Mouse (Mus musculus) hindbrain, postnatal 0 days (tissue): Measurements from ENCODE around the gene Mosmo. TPM values are rescaled to one million over a fixed set of nuclear protein-coding genes. Genes with fewer than 3 reads are reported as not detected.
A peak's percentile ranks its signal among the peaks of the same experiment; 100 is the strongest.

Experiments
- ATAC-seq: fragments of 200-750 bp; cut with Nextera tagmentation; 2 replicates; pipeline ENCODE4 v1.8.0; 2017; ENCODE audit warnings: mild to moderate bottlenecking, moderate TSS enrichment, moderate library complexity
- DNase-seq: peaks from one replicate; pipeline ENCODE4 v3.0.0-alpha.2; 2015; ENCODE audit warnings: low spot score
- H3K27ac ChIP-seq: fragments of 300-500 bp; sonication (generic); 2 replicates; pipeline ENCODE4 v1.5.1; 2014; ENCODE audit warnings: mild to moderate bottlenecking
- H3K27me3 ChIP-seq: fragments of 300-500 bp; sonication (generic); 2 replicates; pipeline ENCODE4 v1.6.1; 2014; ENCODE audit warnings: low read length, mixed read lengths; ENCODE audit not compliant: insufficient read depth
- H3K36me3 ChIP-seq: fragments of 300-500 bp; sonication (generic); 2 replicates; pipeline ENCODE4 v1.6.1; 2014; ENCODE audit warnings: low read length, mixed read lengths; ENCODE audit not compliant: insufficient read depth
- H3K4me1 ChIP-seq: fragments of 300-500 bp; sonication (generic); 2 replicates; pipeline ENCODE4 v1.6.1; 2014; ENCODE audit warnings: antibody characterized with exemption, low read length, mixed read lengths; ENCODE audit not compliant: insufficient read depth
- H3K4me2 ChIP-seq: fragments of 300-500 bp; sonication (generic); 2 replicates; pipeline ENCODE4 v1.6.1; 2014; ENCODE audit warnings: low read depth, mild to moderate bottlenecking, low read length, moderate library complexity, mixed read lengths
- H3K4me3 ChIP-seq: fragments of 300-500 bp; sonication (generic); 2 replicates; pipeline ENCODE4 v1.5.1; 2014; ENCODE audit warnings: low read length
- H3K9ac ChIP-seq: fragments of 300-500 bp; sonication (generic); replicated peaks from 2 replicates; pipeline ENCODE4 v1.6.1; 2014; ENCODE audit warnings: mild to moderate bottlenecking, low read length, moderate library complexity, mixed read lengths
- H3K9me3 ChIP-seq: fragments of 300-500 bp; sonication (generic); 2 replicates; pipeline ENCODE4 v1.6.1; 2016; ENCODE audit warnings: low read length, mixed read lengths
- CTCF ChIP-seq: IDR thresholded peaks from 2 replicates; pipeline ENCODE4 v1.5.1; 2016; ENCODE audit warnings: antibody characterized with exemption, control low read depth, low read depth
- WGBS: fragments of 180-500 bp; shearing (Covaris S2); extraction: QIAGEN DNeasy Blood & Tissue Kit; methylation state at CpG from one replicate; pipeline ENCODE4 v1.1.7; 2014; 5-methylcytosine and 5-hydroxymethylcytosine counted together
- polyA plus RNA-seq: library from polyadenylated mRNA; unstranded; fragments of >200 nt; fragmentation: Nextera tagmentation; extraction: Ambion mirVana; gene quantifications from 2 replicates; pipeline ENCODE4 v1.2.1, GENCODE M21; 2015
- total RNA-seq: library from RNA; depleted of rRNA; stranded (reverse); fragments of >200 nt; gene quantifications from 2 replicates; pipeline ENCODE4 v1.2.3, GENCODE M21; 2014; rRNA removed

Mosmo gene
- total RNA-seq (18.9 and 24.6 TPM in 2 replicates), polyA plus RNA-seq (12.2 and 12.3 TPM in 2 replicates)

DNA sequence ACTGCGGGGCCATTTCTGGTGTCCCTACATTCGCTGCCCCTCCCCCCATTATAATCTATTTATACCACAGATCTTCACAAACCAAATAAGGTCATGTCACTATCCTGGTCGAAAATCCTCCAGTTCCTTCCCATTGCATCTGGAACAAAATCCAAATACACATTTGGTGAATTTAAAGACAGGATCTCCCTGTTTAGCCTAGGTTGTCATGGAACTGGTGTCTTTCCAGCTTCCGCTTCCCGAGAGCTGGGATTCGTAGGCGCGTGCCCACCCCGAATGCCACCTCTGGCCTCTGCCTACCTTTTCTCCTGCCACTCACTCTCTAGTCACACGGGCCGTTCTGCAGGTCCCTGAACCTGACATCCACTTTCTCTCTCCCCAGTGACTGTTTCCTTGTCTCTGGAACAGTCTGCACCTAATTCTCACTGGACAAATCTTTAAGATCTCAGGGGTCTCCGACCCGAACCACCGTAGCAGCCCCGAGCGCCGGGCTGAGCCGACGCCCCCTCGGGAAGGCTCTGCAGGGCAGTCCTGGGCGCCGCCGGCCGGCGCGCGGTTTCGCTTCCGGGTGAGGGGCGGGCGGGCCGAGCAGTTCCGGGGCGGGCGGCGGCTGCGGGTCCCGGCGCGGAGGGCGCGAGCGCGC, at the start of gene Mosmo:
Mosmo (plus strand) TSS at position 618 of the 643 bp plus-strand sequence.
- TF ChIP-seq CTCF = no peak
- peak within 1 kb of the TSS; percentile 90 for H3K9ac ChIP-seq
- H3K27ac ChIP-seq = peak within 1 kb of the TSS; percentile 82
- H3K4me1 ChIP-seq = peaks cover 20% of the 10 kb centered on the region; the same call in 1 of the 2 replicates
- H3K36me3 ChIP-seq = no peaks in the 10 kb centered on the region
- peak; percentile 85 for DNase-seq
- ATAC-seq = peak; percentile 98
- no peaks in the 10 kb centered on the region for H3K9me3 ChIP-seq
- H3K4me2 ChIP-seq = peak within 1 kb of the TSS; percentile 93
- peak within 1 kb of the TSS; percentile 94 for H3K4me3 ChIP-seq
- H3K27me3 ChIP-seq = no peaks in the 10 kb centered on the region
- whole genome bisulfite sequencing = under 1% methylated on average over 36 of the region's 44 CpGs

DNA sequence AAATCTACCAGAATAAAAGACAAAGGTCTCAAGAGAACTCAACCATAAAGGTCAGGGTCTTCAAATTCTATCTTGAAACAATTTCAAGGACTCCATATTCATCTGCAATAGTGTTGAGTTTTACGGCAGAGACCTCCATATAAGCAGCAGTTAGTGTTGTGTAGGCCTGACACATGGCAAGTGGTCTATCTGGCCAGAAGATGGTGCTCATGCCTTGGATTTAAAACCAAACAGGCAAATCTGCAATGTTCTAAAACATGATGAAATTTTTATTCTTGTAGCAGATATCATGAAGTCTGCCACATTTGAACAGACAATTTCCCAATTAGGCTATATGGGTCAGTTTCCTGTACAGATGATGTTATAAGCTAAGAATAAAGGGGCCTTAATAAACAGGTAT, 44.9 kb upstream of the Mosmo start:
- Histone ChIP-seq H3K4me3 (no peak overlapping the region), H3K27me3 (no peaks in the 10 kb centered on the region), H3K4me1 (0 out of 2 replicates have a peak, but pooled peaks cover 5% of the 10 kb centered on the region), H3K27ac (no peak overlapping the region), H3K9me3 (no peaks in the 10 kb centered on the region), H3K9ac (no peak overlapping the region), H3K36me3 (no peaks in the 10 kb centered on the region), H3K4me2 (no peak overlapping the region)
- DNase-seq = peak; percentile 62
- ATAC-seq = no peak
- TF ChIP-seq CTCF = peak; percentile 60
- WGBS = 54% methylated on average over 1 of the region's 1 CpGs

DNA sequence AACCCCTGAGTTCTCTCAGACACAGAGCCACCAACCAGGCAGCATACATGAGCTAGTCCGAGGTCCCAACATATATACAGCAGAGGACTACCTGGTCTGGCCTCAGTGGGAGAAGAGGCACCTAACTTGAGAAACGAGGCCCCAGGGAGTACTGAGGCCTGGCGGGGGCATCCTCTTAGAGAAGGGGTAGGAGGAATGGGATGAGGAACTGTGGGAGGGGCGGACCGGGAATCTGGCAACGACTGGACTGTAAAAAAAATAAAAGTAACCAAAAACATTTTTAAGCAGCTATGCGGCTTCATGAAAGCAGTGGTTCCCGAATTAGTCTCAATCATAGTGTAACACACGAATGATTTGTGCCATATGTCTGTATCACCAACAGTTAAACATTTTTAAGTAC, 43.1 kb upstream of the Mosmo start:
- H3K27me3 ChIP-seq = no peaks in the 10 kb centered on the region
- H3K9me3 ChIP-seq = no peaks in the 10 kb centered on the region
- H3K4me1 ChIP-seq = 0 out of 2 replicates have a peak, but pooled peaks cover 5% of the 10 kb centered on the region
- H3K9ac ChIP-seq = peak overlapping the region; percentile 73
- H3K4me2 ChIP-seq = peak overlapping the region; percentile 79
- DNase-seq (no peak), ATAC-seq (no peak)
- H3K4me3 ChIP-seq = peak overlapping the region; percentile 72
- peak overlapping the region; percentile 91 for H3K27ac ChIP-seq
- no peak for TF ChIP-seq CTCF
- H3K36me3 ChIP-seq = peaks cover 9% of the 10 kb centered on the region
- 9% methylated on average over 9 of the region's 9 CpGs for WGBS

DNA sequence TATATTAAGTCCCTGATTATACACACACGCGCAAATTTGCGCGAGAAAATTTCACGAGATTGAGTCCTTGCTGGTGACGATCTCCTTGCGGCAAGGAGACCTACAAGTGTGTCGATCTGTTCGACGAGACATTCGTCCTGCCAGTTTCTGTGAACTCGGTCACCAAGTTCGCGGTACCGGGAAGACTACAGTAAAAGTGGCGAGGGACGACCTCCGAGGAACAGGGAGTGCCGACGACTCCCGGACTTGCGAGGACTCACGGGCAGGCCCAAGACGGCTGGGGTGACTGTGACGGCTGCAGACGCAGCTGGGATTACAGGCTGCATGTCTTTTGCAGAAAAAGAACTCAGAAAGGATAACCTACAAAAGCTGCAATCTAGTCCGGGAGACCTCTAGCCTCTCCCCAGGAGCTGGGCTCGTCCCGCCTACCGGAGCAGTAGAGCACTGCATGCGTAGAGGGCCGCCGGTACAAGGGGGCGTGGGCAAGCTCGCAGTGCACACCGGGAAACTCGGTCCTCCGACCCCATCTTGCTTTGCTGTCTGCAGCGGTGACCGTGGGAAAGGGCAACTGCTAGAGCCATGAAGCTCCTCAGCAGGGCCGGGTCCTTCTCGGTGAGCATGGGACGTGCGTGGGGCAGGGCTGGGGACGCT, 42.6 kb upstream of the Mosmo start, which contains the start of gene Uqcrc2:
Uqcrc2 (plus strand) TSS at position 466 of the 651 bp plus-strand sequence.
- Histone ChIP-seq H3K9me3 (no peaks in the 10 kb centered on the region), H3K27ac (peak within 1 kb of the TSS; percentile 91), H3K4me3 (peak within 1 kb of the TSS; percentile 72), H3K9ac (peak within 1 kb of the TSS; percentile 73), H3K4me2 (peak within 1 kb of the TSS; percentile 79), H3K4me1 (0 out of 2 replicates have a peak, but pooled peaks cover 5% of the 10 kb centered on the region), H3K27me3 (no peaks in the 10 kb centered on the region), H3K36me3 (peaks cover 14% of the 10 kb centered on the region)
- peak; percentile 99 for ATAC-seq
- DNase-seq = peak; percentile 94
- peak; percentile 82 for TF ChIP-seq CTCF
- WGBS = under 1% methylated on average over 45 of the region's 45 CpGs

DNA sequence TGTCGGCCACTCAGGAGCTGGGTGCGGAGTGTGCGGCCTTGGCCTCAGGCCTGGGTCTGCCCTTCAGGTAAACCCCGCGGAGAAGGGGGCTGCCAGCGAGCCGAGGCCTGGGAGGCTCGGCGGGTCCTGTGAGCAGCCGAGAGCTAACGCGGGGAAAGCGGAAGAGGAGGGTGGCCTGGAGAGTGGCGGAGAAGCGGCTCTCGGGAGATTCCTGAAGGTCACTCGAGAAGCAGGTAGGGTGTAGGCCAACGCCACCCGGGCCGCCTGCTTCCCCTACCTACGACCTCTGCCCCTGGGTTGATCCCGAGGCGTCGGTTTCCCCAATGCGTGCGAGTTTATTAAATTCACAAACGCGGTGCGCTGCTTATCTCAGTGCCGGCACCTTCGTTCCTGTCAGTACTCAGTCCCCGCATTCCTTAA, 42.0 kb upstream of the Mosmo start:
- Histone ChIP-seq H3K4me1 (0 out of 2 replicates have a peak, but pooled peaks cover 5% of the 10 kb centered on the region), H3K9ac (peak overlapping the region; percentile 73), H3K36me3 (peaks cover 18% of the 10 kb centered on the region), H3K4me2 (peak overlapping the region; percentile 79), H3K4me3 (peak overlapping the region; percentile 72), H3K27ac (peak overlapping the region; percentile 91), H3K9me3 (no peaks in the 10 kb centered on the region), H3K27me3 (no peaks in the 10 kb centered on the region)
- ATAC-seq (no peak; the same call in 1 of the 2 replicates), DNase-seq (no peak)
- WGBS = under 1% methylated on average over 32 of the region's 32 CpGs
- TF ChIP-seq CTCF = no peak

DNA sequence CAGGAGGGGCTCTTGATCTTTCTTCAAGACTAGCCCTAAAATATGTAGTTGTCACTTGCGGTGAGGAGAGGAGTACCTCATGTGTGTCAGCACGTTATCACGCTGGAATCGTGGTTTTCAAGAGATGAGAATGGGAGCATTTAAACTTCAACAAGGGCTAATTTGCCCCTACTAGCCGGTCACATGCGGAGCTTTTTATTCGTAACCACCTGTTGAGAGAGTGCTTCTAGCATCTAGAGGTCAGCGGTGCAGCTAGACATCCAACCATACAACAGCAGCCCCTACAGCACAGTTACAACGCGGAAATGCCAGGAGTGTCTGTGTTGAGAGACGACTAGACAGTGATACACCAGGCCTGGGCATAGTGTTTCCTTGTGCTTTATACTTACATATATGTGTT, 41.6 kb upstream of the Mosmo start:
- Histone ChIP-seq H3K27ac (peak overlapping the region; percentile 91), H3K27me3 (no peaks in the 10 kb centered on the region), H3K4me3 (peak overlapping the region; percentile 72), H3K9ac (peak overlapping the region; percentile 73), H3K4me1 (0 out of 2 replicates have a peak, but pooled peaks cover 5% of the 10 kb centered on the region), H3K9me3 (no peaks in the 10 kb centered on the region), H3K36me3 (peaks cover 21% of the 10 kb centered on the region), H3K4me2 (peak overlapping the region; percentile 79)
- no peak for TF ChIP-seq CTCF
- 1% methylated on average over 11 of the region's 11 CpGs for WGBS
- no peak for ATAC-seq
- DNase-seq = peak; percentile 43
